Mouse (Mus musculus) CH12.LX (cell line): ENCODE data around the gene Cct2.

Experiments
- BHLHE40 ChIP-seq: IDR thresholded peaks from 2 replicates; pipeline ENCODE4 v1.6.1; 2011; ENCODE audit warnings: mild to moderate bottlenecking, low read depth, low read length, improper control_type of control experiment
- MAFK ChIP-seq: IDR thresholded peaks from 2 replicates; pipeline ENCODE4 v1.6.1; 2011; ENCODE audit warnings: low read length, improper control_type of control experiment; ENCODE audit not compliant: insufficient replicate concordance
- NRF1 ChIP-seq: IDR thresholded peaks from 2 replicates; pipeline ENCODE4 v1.6.1; 2014; ENCODE audit warnings: low read depth, mild to moderate bottlenecking, inconsistent platforms, low read length, improper control_type of control experiment, moderate library complexity
- ZNF384 ChIP-seq: IDR thresholded peaks from 2 replicates; pipeline ENCODE4 v1.6.1; 2012; ENCODE audit warnings: low read depth, low read length, improper control_type of control experiment, inconsistent platforms

- no peak for TF ChIP-seq BHLHE40
- TF ChIP-seq MAFK, result no peak
- no peak for TF ChIP-seq ZNF384
- no peak for TF ChIP-seq NRF1
These were observed 21.3 kb downstream of the Cct2 start for GRCm38 (mm10) chr10:117042295-117042694.
